Mouse (Mus musculus) liver, embryonic 14.5 days (tissue): Measurements from ENCODE around the gene Mthfd1l.

ENCODE experiments used
- CTCF ChIP-seq: IDR thresholded peaks from 2 replicates; pipeline ENCODE4 v1.5.1; 2016; ENCODE audit warnings: antibody characterized with exemption, low read depth, control low read depth
- EP300 ChIP-seq: IDR thresholded peaks from 2 replicates; pipeline ENCODE4 v1.6.1; 2016; ENCODE audit warnings: antibody characterized with exemption, low read depth

- TF ChIP-seq CTCF: no peak
- no peak for TF ChIP-seq EP300
These were observed 148.3 kb downstream of the Mthfd1l start for GRCm38 (mm10) chr10:4121197-4121596.
